Mouse (Mus musculus): Measurements from ENCODE around the gene Pard3. TPM values are rescaled to one million over a fixed set of nuclear protein-coding genes. Genes with fewer than 3 reads are reported as not detected.
A peak's percentile ranks its signal among the peaks of the same experiment; 100 is the strongest.

Pard3 gene
- total RNA-seq (2021) = 10 to 100 TPM; 25.8 to 27.3 TPM
- long read RNA-seq, experiment 1, partial matches to known transcripts = 3 of 8 reads
- long read RNA-seq, experiment 1, other reads (novel, unspliced or antisense) = 3 of 8 reads
- long read RNA-seq, experiment 2, partial matches to known transcripts = 5 of 15 reads
- long read RNA-seq, experiment 2, other reads (novel, unspliced or antisense) = 9 of 15 reads

- DNase-seq = peak; percentile 65 to 67
- intact Hi-C loops (cut with DNase I) = loop anchor here (2.0 to 5.0 kb wide), 3 partner anchors 71 to 114 kb away; no protein-coding TSS in a partner anchor
Measured at GRCm38 (mm10) chr8:127063551-127064360, at the start of gene Pard3. TSS of gene Pard3 (plus strand) at chr8:127063893.

DNA sequence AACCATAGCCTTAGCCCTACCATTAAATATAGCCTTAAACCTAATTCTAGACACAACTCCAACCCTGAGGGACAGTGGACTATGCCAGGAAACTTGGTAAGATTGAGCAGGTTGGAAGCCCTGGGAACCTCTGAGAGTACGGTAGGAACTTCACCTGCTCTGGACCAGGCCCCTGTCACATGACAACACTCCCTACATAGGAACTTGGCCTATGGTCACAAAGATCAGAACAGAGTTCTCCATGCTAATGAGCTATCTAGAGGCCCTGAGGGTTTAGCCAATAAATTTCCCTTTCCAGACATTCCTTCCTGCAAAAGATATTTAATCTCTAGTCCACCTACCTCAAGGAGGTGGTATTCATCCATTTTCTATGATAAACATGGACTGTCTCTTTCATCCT lies 41.9 kb upstream of the Pard3 start:
- DNase-seq = no peak

DNA sequence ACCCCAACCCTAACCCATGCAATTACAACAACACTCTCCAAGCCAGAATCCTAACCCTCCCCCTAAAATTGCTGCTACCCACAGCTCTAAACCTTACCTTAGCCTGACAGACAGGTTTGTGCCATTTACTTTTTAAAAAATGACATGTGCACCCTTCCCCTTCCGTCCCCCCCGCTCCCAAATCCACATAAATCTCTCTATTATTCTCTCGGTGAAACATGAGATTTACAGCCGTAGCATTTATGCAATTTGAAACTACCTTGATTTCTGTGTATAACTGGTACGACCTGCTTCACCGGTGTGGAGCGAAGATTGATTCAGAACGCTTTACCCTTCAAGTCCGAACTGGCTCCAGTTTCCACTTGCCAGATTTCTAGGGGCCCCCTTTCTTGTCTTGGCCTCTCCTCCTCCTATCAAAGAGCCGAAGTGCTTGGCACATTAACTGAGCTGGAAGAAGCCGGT lies 38.4 kb upstream of the Pard3 start:
- DNase-seq = no peak
- intact Hi-C loops (cut with DNase I) = no loop called here

More for the DNA sequence above, 41.9 kb upstream of the Pard3 start:
- intact Hi-C loops (cut with DNase I) = no loop called here

DNA sequence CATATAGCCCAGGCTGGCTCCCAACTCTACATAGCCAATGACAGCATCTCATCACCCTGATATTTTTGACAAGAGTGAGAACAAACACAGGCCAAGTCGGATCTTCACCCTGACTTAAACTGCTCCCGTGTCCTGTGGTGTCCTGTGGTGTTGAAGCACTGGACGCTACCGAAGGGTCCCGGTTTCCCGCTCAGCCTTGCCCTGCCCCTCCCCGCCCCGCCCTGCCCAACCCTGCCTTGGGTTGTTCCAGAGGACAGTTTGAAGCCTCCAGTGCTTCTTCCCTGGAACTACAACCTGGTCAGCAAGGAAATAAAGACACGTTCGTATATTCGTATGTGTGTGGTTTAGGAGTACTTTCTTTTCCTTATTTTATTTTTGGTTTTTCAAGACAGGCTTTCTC lies 37.9 kb upstream of the Pard3 start:
- no peak for DNase-seq
- intact Hi-C loops (cut with DNase I) = no loop called here

DNA sequence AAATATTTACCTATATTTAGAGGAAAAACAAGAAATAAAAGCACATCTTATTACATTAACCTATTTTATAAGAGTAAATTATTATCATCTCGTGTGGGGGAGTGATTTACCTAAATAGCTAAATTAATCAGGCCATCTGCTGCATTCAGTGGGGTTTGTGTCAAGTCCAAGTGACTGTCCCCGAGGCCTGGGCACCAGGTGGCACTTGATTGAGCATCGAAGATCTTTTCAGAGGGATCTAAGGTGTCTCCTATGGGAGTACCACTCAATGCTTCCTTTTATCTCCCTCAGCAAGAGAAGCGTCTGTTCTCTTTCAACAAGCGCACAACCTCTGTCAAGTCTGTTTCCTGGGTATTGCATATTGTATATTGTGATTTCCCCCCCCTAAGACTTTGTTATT lies 32.2 kb upstream of the Pard3 start:
- DNase-seq = no peak
- intact Hi-C loops (cut with DNase I) = no loop called here

DNA sequence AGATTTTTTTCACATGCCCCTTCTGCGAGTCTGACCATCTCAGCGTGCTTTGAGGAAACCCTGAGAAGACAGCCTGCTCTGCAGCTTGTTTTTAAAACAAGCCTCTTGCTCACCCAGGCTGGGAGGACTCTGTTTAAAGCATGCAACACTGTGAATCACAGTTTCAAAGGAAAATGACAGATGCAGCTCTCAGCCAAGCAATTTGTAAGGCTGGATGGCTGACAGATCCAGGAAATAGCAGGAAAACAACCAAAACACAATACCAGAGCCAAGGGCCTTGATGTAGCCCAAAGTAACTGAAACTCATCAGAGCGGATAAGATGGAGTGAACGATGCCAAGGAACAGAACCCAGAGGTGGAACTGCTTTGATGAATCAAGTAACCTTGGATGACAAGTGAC lies 24.8 kb upstream of the Pard3 start:
- intact Hi-C loops (cut with DNase I) = no loop called here
- no peak for DNase-seq

GRCm38 (mm10) chr8:127049996-127050395 lies 13.7 kb upstream of the Pard3 start:
- no peak for DNase-seq
- intact Hi-C loops (cut with DNase I) = no loop called here

DNA sequence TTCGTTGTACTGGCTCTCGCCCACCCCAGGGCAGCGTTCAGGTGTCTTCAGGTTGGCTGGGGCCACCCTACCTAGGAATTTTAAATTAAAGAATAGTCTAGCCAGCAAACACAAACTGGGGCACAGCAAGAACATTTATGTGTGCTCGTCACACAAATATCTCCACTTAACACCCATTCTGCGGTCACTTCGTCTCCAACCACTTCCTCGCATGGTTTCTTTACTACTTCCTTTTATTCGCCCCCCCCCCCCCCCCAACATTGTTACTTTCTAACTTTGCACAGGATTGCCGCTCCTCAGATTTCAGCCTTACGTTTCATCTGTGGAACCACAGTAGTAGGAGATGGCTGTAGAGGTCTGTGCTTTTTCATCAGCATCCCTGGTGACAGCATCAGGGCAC lies 11.6 kb upstream of the Pard3 start:
- no peak for DNase-seq
- intact Hi-C loops (cut with DNase I) = no loop called here

DNA sequence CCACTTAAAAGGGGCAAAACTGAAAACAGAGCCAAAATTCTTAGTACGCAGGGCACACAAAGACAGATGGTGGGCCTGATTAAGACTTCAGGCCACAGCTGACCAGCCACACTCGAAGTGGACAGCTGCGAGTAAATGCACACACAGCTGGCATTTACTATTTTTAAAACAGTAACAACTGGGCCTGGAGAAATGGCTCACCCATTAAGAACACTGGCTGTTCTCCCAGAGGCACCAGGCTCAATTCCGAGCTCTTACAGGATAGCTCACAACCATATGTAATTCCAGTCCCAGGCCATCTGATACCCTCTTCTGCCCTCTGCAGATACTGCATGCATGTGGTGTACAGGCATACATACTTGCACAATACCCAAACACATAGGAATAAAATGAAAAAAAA lies 8.6 kb upstream of the Pard3 start:
- no peak for DNase-seq
- intact Hi-C loops (cut with DNase I) = no loop called here

GRCm38 (mm10) chr8:127058759-127059158 lies 4.9 kb upstream of the Pard3 start:
- no peak for DNase-seq
- intact Hi-C loops (cut with DNase I) = no loop called here

- DNase-seq = no peak
- intact Hi-C loops (cut with DNase I) = loop anchor here (5.0 kb wide), 2 partner anchors 68 to 117 kb away; no protein-coding TSS in a partner anchor
Measured at GRCm38 (mm10) chr8:127059826-127060225, 3.9 kb upstream of the Pard3 start.

DNA sequence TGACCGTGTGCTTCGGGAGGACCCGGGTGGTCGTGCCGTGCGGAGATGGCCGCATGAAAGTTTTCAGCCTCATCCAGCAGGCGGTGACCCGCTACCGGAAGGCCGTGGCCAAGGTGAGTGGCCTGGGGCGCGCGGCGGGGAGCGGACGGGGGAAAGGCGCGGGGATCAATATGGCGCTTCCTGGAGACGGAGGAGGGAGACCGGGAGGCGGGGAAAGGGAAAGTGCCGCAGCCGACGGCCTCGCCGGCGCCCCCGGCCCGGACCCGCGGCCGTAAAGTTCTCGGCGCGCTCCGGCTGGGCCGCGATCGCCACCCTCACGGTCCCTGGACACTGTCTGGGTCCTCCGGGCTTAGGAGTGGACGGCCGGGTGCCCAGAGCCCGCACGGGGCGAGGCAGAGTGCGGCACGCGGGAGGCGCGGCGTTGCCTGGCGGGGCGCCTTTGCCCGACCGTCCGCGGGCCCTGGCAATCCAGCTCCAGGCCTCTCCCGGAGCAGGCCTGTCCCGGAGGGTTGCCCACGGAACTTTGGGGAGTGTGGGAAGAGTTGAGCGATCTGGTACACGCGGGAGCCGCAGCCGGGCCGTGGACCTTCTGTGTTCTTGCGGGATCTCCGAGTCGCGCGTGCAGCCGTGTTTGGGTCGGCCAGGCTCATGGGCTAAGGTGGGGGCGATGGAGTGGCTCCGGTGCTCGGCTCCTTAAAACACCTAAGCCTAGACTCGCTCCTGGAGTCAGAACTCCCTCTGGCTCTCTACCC lies 844 bp downstream of the Pard3 start:
- peak; percentile 23 to 53 for DNase-seq
- intact Hi-C loops (cut with DNase I) = loop anchor here (2.0 to 5.0 kb wide), 3 partner anchors 72 to 113 kb away; no protein-coding TSS in a partner anchor

DNA sequence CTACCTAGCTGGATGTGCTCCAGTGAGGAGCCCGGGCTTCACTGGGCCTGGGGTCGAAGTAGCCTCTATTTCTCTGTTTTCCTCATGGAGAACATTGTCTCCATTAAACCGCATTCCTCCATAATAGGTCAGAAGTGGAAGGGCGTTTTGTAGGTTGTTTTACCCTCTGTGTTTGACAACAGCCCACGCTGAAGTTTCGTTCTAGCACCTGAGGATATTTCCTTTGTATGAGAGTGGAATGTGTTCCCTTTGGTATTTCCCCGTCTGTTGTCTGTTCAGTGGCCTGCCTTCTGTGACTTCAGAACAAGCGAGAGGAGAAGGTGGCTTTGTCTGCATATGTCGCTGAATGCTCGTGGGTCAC lies 1.4 kb downstream of the Pard3 start:
- intact Hi-C loops (cut with DNase I) = loop anchor here (2.0 kb wide), 1 partner anchor 74 kb away; no protein-coding TSS in a partner anchor

GRCm38 (mm10) chr8:127065791-127066190 lies 2.1 kb downstream of the Pard3 start:
- DNase-seq = no peak
- intact Hi-C loops (cut with DNase I) = loop anchor here (2.0 kb wide), 1 partner anchor 73 kb away; no protein-coding TSS in a partner anchor

More for the DNA sequence above, 1.4 kb downstream of the Pard3 start:
- no peak for DNase-seq

GRCm38 (mm10) chr8:127066501-127066900 lies 2.8 kb downstream of the Pard3 start:
- intact Hi-C loops (cut with DNase I) = no loop called here

DNA sequence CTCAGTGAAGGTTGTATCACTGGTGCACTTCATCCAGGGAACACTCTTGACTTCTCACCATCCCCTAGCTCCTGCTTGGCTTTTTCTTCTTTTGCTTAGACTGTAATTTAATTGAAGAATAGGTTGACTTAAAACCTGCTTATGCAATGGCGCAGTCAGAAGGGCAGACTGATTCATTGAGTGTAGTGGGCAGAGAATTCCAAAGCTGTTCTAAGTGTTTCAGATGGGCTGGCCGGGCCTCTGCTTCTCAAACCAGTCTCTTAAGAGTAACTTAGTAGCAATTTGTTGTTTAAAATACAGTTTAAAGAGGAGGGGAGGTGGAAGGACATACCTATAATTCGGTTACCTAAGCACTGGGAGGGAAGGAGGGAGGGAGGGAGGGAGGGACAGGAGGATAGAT lies 5.0 kb downstream of the Pard3 start:
- intact Hi-C loops (cut with DNase I) = no loop called here
- DNase-seq = no peak

More at GRCm38 (mm10) chr8:127066501-127066900, 2.8 kb downstream of the Pard3 start:
- DNase-seq = no peak

GRCm38 (mm10) chr8:127070225-127070624 lies 6.5 kb downstream of the Pard3 start:
- peak in 1 of 2 experiments; percentile 27 for DNase-seq
- intact Hi-C loops (cut with DNase I) = no loop called here

DNA sequence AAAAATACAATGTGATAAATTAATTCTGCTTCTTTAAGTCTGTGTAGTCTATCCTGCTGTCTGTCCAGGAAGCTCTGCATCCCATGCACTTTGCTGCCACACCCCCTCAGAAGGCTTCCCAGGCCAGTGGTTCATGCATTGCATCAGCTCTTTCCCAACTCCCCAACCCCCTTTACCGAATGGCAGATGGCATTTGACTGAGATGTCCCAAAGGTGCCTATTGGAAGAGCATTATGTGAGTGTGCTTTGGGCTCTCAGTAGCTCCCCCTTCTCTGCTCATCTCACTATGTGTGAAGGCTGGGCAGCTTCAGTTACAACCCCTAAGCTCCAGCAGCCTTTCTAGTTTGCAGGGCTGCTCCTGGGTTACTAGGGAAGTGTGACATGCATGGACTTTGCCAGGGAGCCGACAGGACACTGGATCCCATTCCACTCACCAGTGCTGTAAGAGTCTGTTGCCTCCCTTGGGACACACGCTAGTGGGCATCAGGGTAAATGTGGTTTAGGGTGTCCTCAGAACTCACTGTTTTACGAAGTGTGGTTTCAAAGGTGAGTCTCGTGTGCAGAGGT lies 9.4 kb downstream of the Pard3 start:
- DNase-seq = no peak
- intact Hi-C loops (cut with DNase I) = no loop called here

DNA sequence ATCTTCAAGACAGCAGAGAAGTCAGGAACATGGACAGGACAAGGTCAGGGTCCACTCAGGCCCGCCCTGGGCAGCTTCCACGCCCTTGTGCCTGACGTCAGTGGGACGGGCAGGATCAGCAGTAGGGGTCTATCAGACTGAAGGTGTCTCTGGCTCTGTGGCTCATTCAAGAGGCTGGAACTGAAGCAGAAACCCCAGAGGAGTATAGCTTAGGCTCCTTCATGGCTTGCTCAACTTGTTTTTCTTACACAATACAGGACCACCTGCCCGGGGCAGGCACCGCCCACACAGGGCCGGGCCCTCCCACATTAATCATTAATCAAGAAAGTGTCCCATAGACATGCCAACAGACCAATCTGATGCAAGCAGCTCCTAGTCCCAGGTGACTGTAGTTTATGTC lies 12.8 kb downstream of the Pard3 start:
- DNase-seq = no peak
- intact Hi-C loops (cut with DNase I) = loop anchor here (5.0 kb wide), 1 partner anchor 41 kb away; no protein-coding TSS in a partner anchor

- no peak for DNase-seq
- intact Hi-C loops (cut with DNase I) = loop anchor here (5.0 kb wide), 1 partner anchor 38 kb away; no protein-coding TSS in a partner anchor
Measured at GRCm38 (mm10) chr8:127079244-127079805, 15.6 kb downstream of the Pard3 start.

All from gastrocnemius, postnatal 36 days (tissue).